Mouse (Mus musculus): ENCODE measurements around the gene Hps3. TPM values are rescaled to one million over a fixed set of nuclear protein-coding genes. Genes with fewer than 3 reads are reported as not detected.
"Not testable (repeated sequence)": the region's sequence is repeated elsewhere in the genome, so short reads cannot be mapped to it uniquely, and the experiment has no call there.

Hps3 gene
- 9.1 and 10.8 TPM in 2 replicates for polyA plus RNA-seq (2015; fragmentation: Nextera tagmentation; extraction: Ambion mirVana)

GRCm38 (mm10) chr3:20034719-20035404 lies at the start of gene Hps3:
Gene Hps3, minus strand, starts transcription at chr3:20035315.
- Histone ChIP-seq H3K4me2 (peak within 1 kb of the TSS; percentile 75), H3K27ac (peak within 1 kb of the TSS; percentile 62), H3K9ac (peak within 1 kb of the TSS; percentile 55), H3K36me3 (no peaks in the 10 kb centered on the region; the same call in 1 of the 2 replicates), H3K27me3 (no peaks in the 10 kb centered on the region), H3K4me1 (replicated peaks) (peaks cover 13% of the 10 kb centered on the region), H3K4me3 (peak within 1 kb of the TSS; percentile 67), H3K9me3 (replicated peaks) (no peaks in the 10 kb centered on the region)
- peak; percentile 97 for ATAC-seq (replicated peaks; ENCODE audit: insufficient number of reproducible peaks, insufficient read depth, low FRiP score, low read depth)
- WGBS, result under 1% methylated on average over 47 of the region's 47 CpGs

DNA sequence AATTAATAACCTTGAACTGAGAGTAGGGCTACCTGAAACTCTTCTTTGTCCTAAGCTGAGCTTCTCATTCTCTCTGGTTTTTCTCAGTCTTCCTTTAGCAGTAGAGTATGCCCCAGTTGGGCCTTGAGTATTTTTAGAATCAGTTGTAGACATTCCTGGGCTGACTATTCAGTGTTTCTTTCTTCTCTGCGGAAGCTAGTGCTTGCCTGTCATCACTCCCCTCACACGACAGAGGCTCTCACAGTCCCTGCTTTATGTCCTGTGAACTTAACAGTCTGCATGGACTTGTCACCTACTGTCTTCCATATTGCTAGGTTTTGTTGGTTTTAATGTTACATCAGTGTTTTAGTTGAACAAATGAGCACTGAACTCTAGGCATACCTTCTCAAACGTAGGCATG lies 47.0 kb upstream of the Hps3 start:
- peak; percentile 95 for ATAC-seq (replicated peaks; ENCODE audit: insufficient number of reproducible peaks, insufficient read depth, low FRiP score, low read depth)
- H3K27ac ChIP-seq, result peak overlapping the region; percentile 90
- H3K4me3 ChIP-seq, result no peak overlapping the region
- H3K9me3 ChIP-seq (replicated peaks), result no peaks in the 10 kb centered on the region
- peaks cover 8% of the 10 kb centered on the region; the same call in 1 of the 2 replicates for H3K4me1 ChIP-seq (replicated peaks)
- no peaks in the 10 kb centered on the region for H3K27me3 ChIP-seq
- H3K4me2 ChIP-seq, result peak overlapping the region; percentile 31; the same call in 1 of the 2 replicates
- H3K9ac ChIP-seq, result no peak overlapping the region
- WGBS, result 28% methylated on average over 3 of the region's 3 CpGs
- H3K36me3 ChIP-seq, result peaks cover 6% of the 10 kb centered on the region; the same call in 1 of the 2 replicates

- ATAC-seq (replicated peaks; ENCODE audit: insufficient number of reproducible peaks, insufficient read depth, low FRiP score, low read depth), result no peak
- Histone ChIP-seq H3K27ac (peak overlapping the region; percentile 80), H3K9me3 (replicated peaks) (no peaks in the 10 kb centered on the region), H3K4me1 (replicated peaks) (peaks cover 4% of the 10 kb centered on the region; the same call in 1 of the 2 replicates), H3K9ac (no peak overlapping the region), H3K4me2 (peak overlapping the region; percentile 43), H3K36me3 (peaks cover 11% of the 10 kb centered on the region; the same call in 1 of the 2 replicates), H3K27me3 (no peaks in the 10 kb centered on the region), H3K4me3 (peak overlapping the region; percentile 22; the same call in 1 of the 2 replicates)
- WGBS, result 50% methylated on average over 11 of the region's 11 CpGs
These were observed 41.3 kb upstream of the Hps3 start for GRCm38 (mm10) chr3:20076145-20077053.

DNA sequence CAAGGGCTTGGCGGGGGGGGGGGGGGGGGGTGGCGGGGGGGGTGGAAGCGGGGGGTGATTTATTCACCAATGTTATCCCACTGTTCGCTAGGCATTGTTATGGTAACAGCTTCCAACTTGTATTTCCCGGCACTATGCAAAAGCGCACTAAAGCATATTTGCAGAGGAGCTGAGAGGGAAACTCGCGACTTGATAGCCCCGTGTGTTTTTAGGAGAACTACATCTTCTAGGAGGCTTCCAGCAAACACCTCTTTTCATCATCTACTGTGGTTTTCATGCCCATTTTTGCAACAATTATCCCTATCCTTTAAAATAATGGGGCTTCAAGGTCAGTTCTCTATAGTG lies 23.1 kb upstream of the Hps3 start:
- H3K27ac ChIP-seq, result no peak overlapping the region
- H3K4me2 ChIP-seq, result peak overlapping the region; percentile 72
- ATAC-seq (replicated peaks; ENCODE audit: insufficient number of reproducible peaks, insufficient read depth, low FRiP score, low read depth), result no peak
- peak overlapping the region; percentile 82 for H3K4me3 ChIP-seq
- peak overlapping the region; percentile 67; the same call in 1 of the 2 replicates for H3K9ac ChIP-seq
- peaks cover 9% of the 10 kb centered on the region for H3K36me3 ChIP-seq
- under 1% methylated on average over 7 of the region's 9 CpGs for WGBS
- no peaks in the 10 kb centered on the region for H3K9me3 ChIP-seq (replicated peaks)
- no peaks in the 10 kb centered on the region for H3K27me3 ChIP-seq
- H3K4me1 ChIP-seq (replicated peaks), result peaks cover 7% of the 10 kb centered on the region

GRCm38 (mm10) chr3:20057306-20058196 lies 22.4 kb upstream of the Hps3 start, which contains the start of gene Hltf:
Gene Hltf, plus strand, starts transcription at chr3:20057811.
- peak; percentile 100 for ATAC-seq (replicated peaks; ENCODE audit: insufficient number of reproducible peaks, insufficient read depth, low FRiP score, low read depth)
- Histone ChIP-seq H3K4me3 (peak within 1 kb of the TSS; percentile 82), H3K9ac (peak within 1 kb of the TSS; percentile 67), H3K4me1 (replicated peaks) (peaks cover 7% of the 10 kb centered on the region), H3K4me2 (peak within 1 kb of the TSS; percentile 72), H3K9me3 (replicated peaks) (no peaks in the 10 kb centered on the region), H3K27me3 (no peaks in the 10 kb centered on the region), H3K27ac (peak within 1 kb of the TSS; percentile 59), H3K36me3 (peaks cover 5% of the 10 kb centered on the region)
- WGBS, result under 1% methylated on average over 54 of the region's 54 CpGs

DNA sequence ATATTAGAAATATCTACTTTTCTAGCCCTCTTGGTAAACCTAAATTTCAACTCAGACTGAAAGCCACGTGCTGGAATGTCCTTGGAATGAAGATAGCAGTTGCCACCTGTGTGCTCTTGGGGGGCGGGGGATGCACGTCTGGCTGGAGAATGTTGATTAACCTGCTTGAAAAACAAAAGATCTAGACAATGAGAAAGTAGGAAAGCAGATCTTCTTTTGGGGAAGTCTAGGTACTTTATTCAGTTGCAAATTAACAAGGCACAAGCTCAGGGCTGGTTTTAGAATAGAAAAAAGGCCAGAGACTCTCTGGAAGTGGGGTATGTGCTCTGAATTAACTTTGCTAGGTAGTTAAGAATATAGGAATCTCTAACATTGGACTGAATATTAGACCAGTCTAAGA lies 9.6 kb upstream of the Hps3 start:
- not testable (repeated sequence) for H3K4me1 ChIP-seq (replicated peaks); ATAC-seq (replicated peaks; ENCODE audit: insufficient number of reproducible peaks, insufficient read depth, low FRiP score, low read depth); H3K9ac ChIP-seq; H3K27me3 ChIP-seq; H3K4me3 ChIP-seq; H3K4me2 ChIP-seq; H3K27ac ChIP-seq; H3K36me3 ChIP-seq; H3K9me3 ChIP-seq (replicated peaks)
- 64% methylated on average over 3 of the region's 3 CpGs for WGBS

- H3K9me3 ChIP-seq (replicated peaks); ATAC-seq (replicated peaks; ENCODE audit: insufficient number of reproducible peaks, insufficient read depth, low FRiP score, low read depth); H3K4me1 ChIP-seq (replicated peaks); H3K27ac ChIP-seq; H3K4me2 ChIP-seq; H3K36me3 ChIP-seq; H3K27me3 ChIP-seq; H3K4me3 ChIP-seq; H3K9ac ChIP-seq: not testable (repeated sequence)
- WGBS, result 88% methylated on average over 7 of the region's 7 CpGs
These were observed 6.3 kb upstream of the Hps3 start for GRCm38 (mm10) chr3:20041461-20041860.

- WGBS, result 73% methylated on average over 4 of the region's 4 CpGs
- Histone ChIP-seq H3K4me1 (replicated peaks) (peaks cover 13% of the 10 kb centered on the region), H3K9me3 (replicated peaks) (no peaks in the 10 kb centered on the region), H3K27me3 (no peaks in the 10 kb centered on the region), H3K4me2 (no peak overlapping the region), H3K27ac (no peak overlapping the region), H3K9ac (no peak overlapping the region), H3K4me3 (no peak overlapping the region), H3K36me3 (no peaks in the 10 kb centered on the region)
- no peak for ATAC-seq (replicated peaks; ENCODE audit: insufficient number of reproducible peaks, insufficient read depth, low FRiP score, low read depth)
These were observed 954 bp upstream of the Hps3 start for GRCm38 (mm10) chr3:20036069-20036468.

GRCm38 (mm10) chr3:20033761-20034718 lies 1.1 kb downstream of the Hps3 start:
- ATAC-seq (replicated peaks; ENCODE audit: insufficient number of reproducible peaks, insufficient read depth, low FRiP score, low read depth), result no peak
- H3K9me3 ChIP-seq (replicated peaks), result no peaks in the 10 kb centered on the region
- H3K4me1 ChIP-seq (replicated peaks), result peaks cover 13% of the 10 kb centered on the region
- H3K4me3 ChIP-seq, result peak overlapping the region; percentile 67
- peak overlapping the region; percentile 62 for H3K27ac ChIP-seq
- no peaks in the 10 kb centered on the region for H3K27me3 ChIP-seq
- H3K36me3 ChIP-seq, result no peaks in the 10 kb centered on the region; the same call in 1 of the 2 replicates
- 12% methylated on average over 10 of the region's 10 CpGs for WGBS
- peak overlapping the region; percentile 55 for H3K9ac ChIP-seq
- H3K4me2 ChIP-seq, result peak overlapping the region; percentile 75

- Histone ChIP-seq H3K9ac (no peak overlapping the region), H3K4me1 (replicated peaks) (peaks cover 13% of the 10 kb centered on the region), H3K27me3 (no peaks in the 10 kb centered on the region), H3K4me3 (no peak overlapping the region), H3K9me3 (replicated peaks) (no peaks in the 10 kb centered on the region), H3K4me2 (no peak overlapping the region), H3K36me3 (peaks cover 13% of the 10 kb centered on the region), H3K27ac (no peak overlapping the region)
- no peak for ATAC-seq (replicated peaks; ENCODE audit: insufficient number of reproducible peaks, insufficient read depth, low FRiP score, low read depth)
- WGBS, result 85% methylated on average over 6 of the region's 6 CpGs
These were observed 4.3 kb downstream of the Hps3 start for GRCm38 (mm10) chr3:20030807-20031206.

Measured in heart, embryonic 15.5 days (tissue).